Mouse (Mus musculus): ENCODE results near the gene H2afz. TPM values are rescaled to one million over a fixed set of nuclear protein-coding genes. Genes with fewer than 3 reads are reported as not detected.

The H2afz gene
- total RNA-seq, 2 experiments from 2014 or later: 80.2 to 99.5 TPM

GRCm38 (mm10) chr3:137861436-137861835, 2.9 kb upstream of the H2afz start:
- no peak for DNase-seq
- intact Hi-C loops (cut with DNase I): no loop called here

DNA sequence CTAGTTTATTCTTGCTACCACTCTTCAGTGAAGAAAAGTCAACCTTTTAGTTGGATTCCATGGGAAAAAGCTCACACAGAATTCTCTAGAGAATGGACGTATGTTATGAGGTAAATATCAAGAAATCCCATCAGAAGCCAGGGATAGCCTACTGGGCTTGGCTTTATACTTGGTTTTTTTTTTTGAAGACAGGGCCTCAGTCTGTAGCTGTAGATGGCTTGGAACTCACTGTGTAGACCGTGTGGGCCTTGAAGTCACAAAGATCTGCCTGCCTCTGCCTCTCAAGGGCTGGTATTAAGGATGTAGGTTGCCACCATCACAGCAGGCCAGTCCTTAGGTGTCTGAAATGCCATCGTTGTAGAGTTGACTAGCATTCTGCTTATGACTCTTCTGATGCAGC, 1.7 kb upstream of the H2afz start:
- no peak for DNase-seq
- intact Hi-C loops (cut with DNase I): no loop called here

DNA sequence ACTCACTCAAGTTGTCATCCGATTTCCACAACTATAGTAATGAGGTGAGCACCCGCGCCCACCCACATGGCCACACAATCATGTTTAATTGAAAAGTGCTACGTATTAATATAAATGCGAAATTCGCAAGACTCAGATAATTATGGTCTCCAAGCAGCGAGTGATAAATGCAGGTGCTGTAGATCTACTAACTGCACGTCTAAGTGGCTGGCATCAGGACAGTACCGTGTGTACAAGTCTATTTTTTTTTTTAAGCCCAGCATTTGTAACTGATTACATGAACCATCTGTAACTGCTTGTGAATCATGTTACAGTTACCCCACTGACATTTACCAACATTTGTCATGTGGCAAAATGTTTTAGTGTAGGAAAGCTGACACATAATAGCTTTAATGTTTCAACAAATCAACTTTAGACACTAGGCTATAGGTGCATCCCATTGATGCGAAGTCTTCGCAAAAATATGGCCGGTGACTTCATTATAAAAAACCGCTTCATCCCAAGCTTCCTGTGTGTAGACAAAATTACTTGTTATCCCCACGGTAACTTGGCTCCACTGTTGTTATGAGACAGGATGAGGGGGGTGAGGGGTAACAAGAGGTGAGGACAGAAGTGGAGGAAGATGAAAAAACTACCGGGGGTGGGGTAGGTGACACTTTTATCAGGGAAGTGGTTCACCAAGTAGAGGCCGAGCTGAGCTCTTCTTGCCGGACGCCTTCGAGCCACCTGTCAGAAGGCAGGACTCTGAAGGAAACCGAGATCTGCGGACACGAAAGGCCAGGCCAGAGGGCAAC, 760 bp upstream of the H2afz start:
- DNase-seq: no peak
- intact Hi-C loops (cut with DNase I): loop anchor here (2.0 kb wide), 2 partner anchors 55 to 281 kb away; partner anchors contain the start of genes Lamtor3 and Mttp

GRCm38 (mm10) chr3:137864988-137865982, 998 bp downstream of the H2afz start:
- intact Hi-C loops (cut with DNase I): loop anchor here (2.0 to 5.0 kb wide), 4 partner anchors 54 to 1143 kb away; partner anchors contain the start of genes Lamtor3 and Mttp

DNA sequence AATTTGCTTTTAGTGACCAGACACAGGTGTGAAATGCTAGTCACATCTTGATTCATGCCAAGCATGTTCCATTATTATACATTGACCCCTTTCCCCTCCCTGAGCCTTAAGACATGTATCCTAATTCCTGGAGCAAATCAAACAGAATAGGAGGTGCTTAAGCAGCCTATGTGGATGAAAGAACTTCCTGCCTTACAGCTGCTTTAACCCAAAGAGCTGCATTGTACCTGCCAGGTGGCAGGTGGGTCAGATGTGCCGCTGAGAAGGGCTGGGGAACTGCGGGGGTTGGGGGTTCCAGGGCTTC, 2.8 kb downstream of the H2afz start:
- intact Hi-C loops (cut with DNase I): loop anchor here (2.0 to 5.0 kb wide), 3 partner anchors 90 to 1145 kb away; no protein-coding TSS in a partner anchor
- DNase-seq: no peak

More at GRCm38 (mm10) chr3:137864988-137865982, 998 bp downstream of the H2afz start:
- peak; percentile 90 to 91 for DNase-seq

GRCm38 (mm10) chr3:137867437-137868093, 3.3 kb downstream of the H2afz start, which contains the start of gene Dnajb14:
Dnajb14 (plus strand) TSS chr3:137867675.
- DNase-seq: peak; percentile 75 to 85
- intact Hi-C loops (cut with DNase I): loop anchor here (2.0 to 5.0 kb wide), 3 partner anchors 90 to 1145 kb away; no protein-coding TSS in a partner anchor

DNA sequence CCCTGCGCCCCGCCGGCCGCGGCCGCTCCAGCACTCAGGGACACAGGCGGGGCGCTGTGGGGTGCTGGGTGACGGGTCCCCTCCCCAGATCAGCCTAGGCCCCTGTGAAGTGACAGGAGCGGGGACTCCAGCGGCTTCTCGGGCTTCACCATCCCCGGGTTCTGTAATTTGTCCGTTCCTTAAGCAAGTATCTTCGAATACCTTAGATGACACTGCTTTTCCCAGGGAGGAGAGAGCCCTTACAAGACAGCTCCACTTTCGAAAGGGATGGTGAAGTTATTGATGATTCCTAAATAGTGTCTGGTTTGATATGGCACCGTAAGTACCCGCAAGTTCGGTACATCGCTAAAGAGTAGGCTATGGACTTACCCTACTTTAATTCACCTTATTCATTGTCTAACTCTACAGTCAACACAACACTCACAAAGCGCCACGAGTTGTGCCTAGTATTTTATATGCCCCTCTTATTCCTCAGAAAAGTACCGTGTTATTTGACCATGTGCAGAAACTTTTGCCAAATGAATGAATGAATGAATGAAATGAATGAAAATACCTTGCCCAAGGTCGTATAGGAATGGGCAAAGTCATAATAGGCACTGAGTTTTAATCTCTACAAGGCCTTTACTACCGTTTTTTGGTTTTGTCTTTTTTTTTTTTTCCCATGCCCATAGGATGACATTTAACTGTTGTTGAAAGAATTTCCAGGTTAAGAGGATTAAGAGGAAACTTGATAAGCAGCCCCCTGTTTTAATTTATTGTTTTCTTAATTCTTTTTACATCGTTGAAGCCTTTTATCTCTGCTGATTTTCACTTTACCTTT, 4.0 kb downstream of the H2afz start:
- no peak for DNase-seq
- intact Hi-C loops (cut with DNase I): loop anchor here (5.0 kb wide), 2 partner anchors 91 to 1146 kb away; no protein-coding TSS in a partner anchor

DNA sequence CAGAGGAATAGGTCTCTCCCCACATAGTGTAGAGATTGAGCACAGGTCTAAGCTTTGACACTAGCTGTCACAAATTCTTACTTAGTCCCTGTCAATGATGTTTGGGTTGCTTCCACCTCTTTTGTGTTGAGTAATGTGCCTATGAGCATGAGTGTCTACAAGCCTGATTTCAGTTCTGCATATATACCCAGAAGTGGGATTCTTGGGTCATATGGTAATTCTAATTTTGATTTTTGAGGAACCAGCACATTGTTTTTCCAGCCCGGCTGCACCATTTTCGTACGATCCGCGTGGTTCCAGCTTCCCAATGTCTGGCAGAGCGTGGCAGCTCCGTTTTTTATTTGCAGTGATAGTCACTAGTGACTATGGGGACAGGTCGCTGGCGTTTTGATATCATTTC, 5.1 kb downstream of the H2afz start:
- no peak for DNase-seq
- intact Hi-C loops (cut with DNase I): loop anchor here (5.0 kb wide), 2 partner anchors 92 to 1147 kb away; no protein-coding TSS in a partner anchor

GRCm38 (mm10) chr3:137879313-137879712, 15.0 kb downstream of the H2afz start:
- intact Hi-C loops (cut with DNase I): no loop called here
- DNase-seq: no peak

DNA sequence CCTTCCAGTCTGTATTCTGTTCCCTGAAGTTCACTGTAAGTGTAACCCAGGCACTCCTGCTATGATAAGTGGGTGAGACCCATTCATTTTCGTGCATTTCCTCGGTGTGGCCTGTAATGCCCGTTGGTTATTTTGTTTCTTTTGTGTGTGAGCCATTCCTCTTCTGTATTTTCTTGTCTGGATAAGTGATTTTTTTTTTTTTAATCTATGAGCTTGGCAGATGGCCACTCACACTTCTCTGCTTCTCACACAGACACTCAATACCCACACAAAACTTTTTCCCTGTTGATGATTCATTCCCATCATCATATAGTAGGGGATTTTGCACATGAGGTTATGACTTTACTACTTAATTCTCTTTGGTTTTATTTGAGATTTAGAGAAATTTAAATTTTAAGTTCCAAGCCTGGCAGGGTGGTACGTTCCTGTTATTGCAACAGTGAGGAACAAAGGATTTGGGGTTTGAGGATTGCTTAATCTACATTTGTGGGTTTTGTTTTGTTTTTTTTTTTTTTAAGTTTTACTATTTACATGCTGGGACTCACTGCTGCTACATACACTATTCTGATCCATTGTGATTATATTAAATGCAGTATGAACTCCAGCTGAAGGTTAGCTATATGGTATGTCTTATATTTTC, 15.9 kb downstream of the H2afz start:
- intact Hi-C loops (cut with DNase I): no loop called here
- no peak for DNase-seq

- no peak for DNase-seq
- intact Hi-C loops (cut with DNase I): no loop called here
Measured at GRCm38 (mm10) chr3:137881093-137881492, 16.8 kb downstream of the H2afz start.

GRCm38 (mm10) chr3:137887961-137888360, 23.7 kb downstream of the H2afz start:
- intact Hi-C loops (cut with DNase I): no loop called here
- DNase-seq: no peak

- intact Hi-C loops (cut with DNase I): no loop called here
- DNase-seq: no peak
Measured at GRCm38 (mm10) chr3:137891089-137891488, 26.8 kb downstream of the H2afz start.

DNA sequence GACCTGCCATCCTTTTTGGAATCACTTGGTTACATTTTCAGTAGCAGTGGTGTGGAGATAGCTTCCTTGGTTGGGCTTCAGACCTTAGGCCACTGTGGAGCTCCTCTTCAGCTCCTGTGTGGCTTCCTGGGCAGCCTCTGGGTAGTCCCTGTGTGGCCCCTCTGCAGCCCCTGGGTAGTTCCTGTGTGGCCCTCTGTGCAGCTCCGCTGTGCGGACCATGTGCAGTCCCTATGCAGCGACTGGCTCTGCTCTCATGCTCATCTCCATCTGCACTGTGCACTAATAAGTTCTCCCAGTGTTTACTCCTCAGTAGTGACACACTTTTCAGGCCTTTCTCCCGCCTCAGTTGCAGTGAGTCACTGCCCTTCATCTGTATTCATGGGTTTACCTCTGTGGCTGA, 27.8 kb downstream of the H2afz start:
- no peak for DNase-seq
- intact Hi-C loops (cut with DNase I): no loop called here

DNA sequence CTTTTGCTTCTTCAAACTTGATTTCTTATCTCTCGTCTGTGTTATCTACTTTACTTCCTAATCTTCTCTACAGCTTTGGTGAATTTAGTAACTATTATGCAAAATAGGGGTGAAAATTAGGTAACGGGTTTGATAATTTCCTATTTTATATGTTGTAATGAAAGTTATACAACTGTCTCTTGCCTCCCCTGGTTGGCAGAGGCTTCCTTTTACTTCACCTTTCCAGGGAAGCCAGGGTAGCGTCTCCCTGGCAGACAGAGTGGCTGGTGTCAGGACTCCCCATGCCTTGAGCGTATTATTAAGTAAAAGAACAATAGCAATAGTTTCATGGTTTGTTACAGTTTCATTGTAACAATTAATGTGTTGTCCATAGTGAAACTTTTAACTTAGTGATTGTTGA, 29.5 kb downstream of the H2afz start:
- intact Hi-C loops (cut with DNase I): no loop called here
- DNase-seq: no peak

- intact Hi-C loops (cut with DNase I): no loop called here
- no peak for DNase-seq
Measured at GRCm38 (mm10) chr3:137895196-137895595, 30.9 kb downstream of the H2afz start.

DNA sequence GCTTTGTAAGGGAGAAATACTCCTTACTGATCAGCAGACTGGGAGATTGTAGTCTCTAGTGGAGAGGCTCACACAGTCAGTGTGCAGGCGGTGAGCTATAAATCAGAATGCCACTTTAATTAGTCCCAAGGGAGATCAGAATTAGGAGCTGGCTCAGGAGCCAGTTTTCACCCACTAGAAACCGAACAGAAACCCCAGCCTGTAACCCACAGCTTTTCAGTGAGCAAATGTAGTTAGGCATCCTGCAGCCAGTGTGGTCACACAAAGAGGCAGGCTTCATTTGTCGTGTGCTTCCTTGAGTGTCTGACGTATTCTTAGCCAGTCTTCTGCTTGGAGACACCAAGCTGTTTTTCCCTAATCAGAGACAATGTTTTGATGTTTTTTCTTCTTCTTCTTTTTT, 32.1 kb downstream of the H2afz start:
- DNase-seq: no peak
- intact Hi-C loops (cut with DNase I): no loop called here

GRCm38 (mm10) chr3:137896867-137897266, 32.6 kb downstream of the H2afz start:
- no peak for DNase-seq
- intact Hi-C loops (cut with DNase I): no loop called here

GRCm38 (mm10) chr3:137897685-137898084, 33.4 kb downstream of the H2afz start:
- DNase-seq: no peak
- intact Hi-C loops (cut with DNase I): no loop called here

All from heart, postnatal 14 days (tissue).